Mouse (Mus musculus) myocyte (in vitro differentiated cells): ENCODE results near the gene Dusp13.

Experiments
- CEBPB ChIP-seq: IDR thresholded peaks from 2 replicates; pipeline ENCODE4 v1.6.1; 2011; ENCODE audit warnings: mild to moderate bottlenecking, moderate library complexity; ENCODE audit not compliant: poor library complexity, insufficient read depth, severe bottlenecking
- E2F4 ChIP-seq: IDR thresholded peaks from one replicate; pipeline ENCODE4 v1.6.1; 2011; ENCODE audit warnings: mild to moderate bottlenecking, control low read depth, moderate library complexity; ENCODE audit not compliant: insufficient read depth
- MAX ChIP-seq: IDR thresholded peaks from one replicate; pipeline ENCODE4 v1.6.1; 2011; ENCODE audit warnings: low read depth, mild to moderate bottlenecking, control low read depth
- MYOD1 ChIP-seq, 3 experiments: IDR thresholded peaks; one replicate each; pipeline ENCODE4 v1.6.1; 2011; ENCODE audit warnings: control low read depth in 2 of 3, low read depth in 2 of 3, mild to moderate bottlenecking in 2 of 3, moderate library complexity in 1 of 3; ENCODE audit not compliant: insufficient read length in 2 of 3, control insufficient read depth in 1 of 3
- MYOG ChIP-seq, 3 experiments: IDR thresholded peaks; one replicate each; pipeline ENCODE4 v1.6.1; 2011; ENCODE audit warnings: control low read depth in 2 of 3, low read depth in 2 of 3, mild to moderate bottlenecking in 2 of 3; ENCODE audit not compliant: insufficient read length in 2 of 3, control insufficient read depth in 1 of 3, insufficient read depth in 1 of 3
- POLR2A ChIP-seq: IDR thresholded peaks from one replicate; pipeline ENCODE4 v1.6.1; 2011; ENCODE audit warnings: low read depth, mild to moderate bottlenecking, control low read depth, moderate library complexity; ENCODE audit not compliant: insufficient read length
- POLR2AphosphoS2 ChIP-seq: IDR thresholded peaks from one replicate; pipeline ENCODE4 v1.6.1; 2011; ENCODE audit warnings: low read depth, control low read depth; ENCODE audit not compliant: insufficient read length
- REST ChIP-seq: IDR thresholded peaks from one replicate; pipeline ENCODE4 v1.6.1; 2011; ENCODE audit warnings: mild to moderate bottlenecking, control low read depth, moderate library complexity; ENCODE audit not compliant: insufficient read depth, insufficient read length
- SRF ChIP-seq: IDR thresholded peaks from one replicate; pipeline ENCODE4 v1.6.1; 2011; ENCODE audit warnings: low read depth; ENCODE audit not compliant: control insufficient read depth, insufficient read length
- TCF12 ChIP-seq: IDR thresholded peaks from one replicate; pipeline ENCODE4 v1.6.1; 2011; ENCODE audit warnings: mild to moderate bottlenecking, control low read depth; ENCODE audit not compliant: poor library complexity, insufficient read depth, severe bottlenecking
- TCF3 ChIP-seq: IDR thresholded peaks from one replicate; pipeline ENCODE4 v1.6.1; 2011; ENCODE audit warnings: low read depth, control low read depth; ENCODE audit not compliant: insufficient read length
- USF1 ChIP-seq: IDR thresholded peaks from one replicate; pipeline ENCODE4 v1.6.1; 2011; ENCODE audit warnings: low read depth, mild to moderate bottlenecking, control low read depth, moderate library complexity

- TF ChIP-seq USF1 (no peak), POLR2A (no peak), CEBPB (no peak), TCF3 (no peak), TCF12 (no peak), E2F4 (no peak), SRF (no peak), MAX (no peak), POLR2AphosphoS2 (no peak), MYOG (IDR thresholded peaks at IDR 0.05; ENCODE audit: control insufficient read depth in 1 of 3, insufficient read depth in 1 of 3, insufficient read length in 2 of 3, low read depth in 2 of 3) (no peak), REST (no peak), MYOD1 (IDR thresholded peaks at IDR 0.05; ENCODE audit: control insufficient read depth in 1 of 3, insufficient read length in 2 of 3, low read depth in 2 of 3) (no peak)
Measured at GRCm38 (mm10) chr14:21786500-21786899, 35.5 kb upstream of the Dusp13 start.
